In genomic region chr4:138257116-138257687, GRCm38 (mm10) we compare ENCODE assay signal across 25 mouse cellular contexts. TPM values are rescaled to one million over a fixed set of nuclear protein-coding genes. Genes with fewer than 3 reads are reported as not detected.
DNase-seq lines count a peak whose midpoint lies in the region; TF ChIP-seq lines count a peak whose summit lies in the region.
"Had no signal": no experiment of that assay in that cellular context is flagged by ENCODE, and none has a peak within 500 bp of the region (broad histone marks: within the 10 kb centered on the region; RNA-seq: fewer than 3 reads in every experiment).

No protein-coding gene starts in this region.

- peaks cover 43% of the 10 kb centered on the region for H3K4me1 ChIP-seq in thymus, adult 2 months (replicated peaks; ENCODE audit: control insufficient read depth, insufficient read depth, low read length)
- no peaks in the 10 kb centered on the region for H3K4me1 ChIP-seq in lung, adult 2 months (ENCODE audit: control insufficient read depth, insufficient read depth, low read length)

- no peak overlapping the region for H3K4me3 ChIP-seq in thymus, adult 2 months (ENCODE audit: control insufficient read depth, insufficient read depth, low read length)
- H3K4me3 ChIP-seq in lung, adult 2 months (replicated peaks; ENCODE audit: extremely low read depth, low read depth, low read length) = no peak overlapping the region
- H3K4me3 ChIP-seq: embryonic facial prominence, embryonic 13.5 days; erythroblast, embryonic 14.5 days; forebrain, embryonic 13.5 days; heart, embryonic 10.5 days; hindbrain, embryonic 15.5 days; liver, embryonic 13.5 days; lung, embryonic 15.5 days; midbrain, embryonic 10.5 days; neural tube, embryonic 15.5 days had no signal

- no peaks in the 10 kb centered on the region for H3K36me3 ChIP-seq in thymus, adult 2 months (ENCODE audit: control insufficient read depth, insufficient read depth, low read length)
- H3K36me3 ChIP-seq: embryonic facial prominence, embryonic 13.5 days; heart, embryonic 10.5 days; hindbrain, embryonic 15.5 days; liver, embryonic 13.5 days; lung, embryonic 15.5 days; midbrain, embryonic 10.5 days had no signal

- TF ChIP-seq CTCF in thymus, adult 2 months (IDR thresholded peaks at IDR 0.05; ENCODE audit: borderline replicate concordance, control insufficient read depth, extremely low read depth, insufficient read depth, low read length, poor library complexity) = no peak
- TF ChIP-seq CTCF in lung, adult 2 months (IDR thresholded peaks at IDR 0.05; ENCODE audit: insufficient read depth, low read length) = no peak

- no peak overlapping the region for H3K27ac ChIP-seq in thymus, adult 2 months (ENCODE audit: control insufficient read depth, insufficient read depth, low read length)
- H3K27ac ChIP-seq: embryonic facial prominence, embryonic 13.5 days; forebrain, embryonic 13.5 days; heart, embryonic 10.5 days; hindbrain, embryonic 15.5 days; liver, embryonic 13.5 days; lung, embryonic 15.5 days; midbrain, embryonic 10.5 days; neural tube, embryonic 15.5 days had no signal

- 11% methylated on average over 22 of the region's 22 CpGs for WGBS in thymus, adult 2 months
- 72% methylated on average over 22 of the region's 22 CpGs for WGBS in lung, adult 2 months

- peak; percentile 30 for DNase-seq in thymus, adult 2 months
- no peak for DNase-seq in thymus, adult 18-20 months
- DNase-seq in induced T-regulatory cell, adult 2 months (ENCODE audit: low read depth) = peak; percentile 27
- DNase-seq in thymus, postnatal 0 days (ENCODE audit: low spot score) = peak; percentile 44
- DNase-seq in lung, adult 2 months = no peak
- no peak for DNase-seq in right cerebral cortex, postnatal 4 days
- no peak for DNase-seq in c-Kit-positive CD71-positive TER-119-positive erythroid progenitor cells, embryonic 14.5 days (ENCODE audit: low spot score)
- DNase-seq: adrenal gland, adult 2 months; cerebellum, postnatal 10 days; heart, postnatal 4 days; kidney, adult 9 months; kidney, postnatal 14 days; layer of hippocampus, postnatal 36 days; liver, embryonic 13.5 days; lung, postnatal 36 days had no signal

- TF ChIP-seq POLR2A in thymus, adult 2 months (IDR thresholded peaks at IDR 0.05; ENCODE audit: control insufficient read depth, extremely low read depth, insufficient read depth, low read length, poor library complexity) = no peak
- TF ChIP-seq POLR2A in lung, adult 2 months (IDR thresholded peaks at IDR 0.05; ENCODE audit: borderline replicate concordance, extremely low read depth, low read depth, low read length) = no peak

- H3K27me3 ChIP-seq in thymus, adult 2 months (ENCODE audit: control insufficient read depth, insufficient read depth, low read length) = no peaks in the 10 kb centered on the region; the same call in 1 of the 2 replicates
- H3K27me3 ChIP-seq: CH12.LX; hindbrain, embryonic 15.5 days; neural tube, embryonic 15.5 days; Patski had no signal

RNA-seq across cellular contexts. Expression of gene Kif17, which starts 7.0 kb away (rescaled TPM):
- 1.3 and 1.6 TPM in 2 replicates for polyA plus RNA-seq in thymus, adult 2 months (2012; rRNA removed)
- 0.60 and 0.78 TPM in 2 replicates for polyA plus RNA-seq in thymus, postnatal 0 days (2015; fragmentation: Nextera tagmentation; extraction: Ambion mirVana)
- 0.70 and 0.91 TPM in 2 replicates for polyA plus RNA-seq in lung, adult 2 months (2012; rRNA removed)

RNA-seq across cellular contexts. Expression of gene Sh2d5, which starts 7.0 kb away (rescaled TPM):
- 4.2 and 4.7 TPM in 2 replicates for polyA plus RNA-seq in thymus, adult 2 months (2012; rRNA removed)
- 0.61 and 0.66 TPM in 2 replicates for polyA plus RNA-seq in thymus, postnatal 0 days (2015; fragmentation: Nextera tagmentation; extraction: Ambion mirVana)
- 0.22 and 0.28 TPM in 2 replicates for polyA plus RNA-seq in lung, adult 2 months (2012; rRNA removed)

RNA-seq across cellular contexts. Expression of gene Hp1bp3, which starts 41.1 kb away (rescaled TPM):
- polyA plus RNA-seq in thymus, adult 2 months (2012; rRNA removed) = 146 and 150 TPM in 2 replicates
- 155 and 173 TPM in 2 replicates for polyA plus RNA-seq in thymus, postnatal 0 days (2015; fragmentation: Nextera tagmentation; extraction: Ambion mirVana)
- polyA plus RNA-seq in lung, adult 2 months (2012; rRNA removed) = 53.4 and 78.4 TPM in 2 replicates

RNA-seq across cellular contexts. Expression of gene Ddost, which starts 47.3 kb away (rescaled TPM):
- polyA plus RNA-seq in thymus, adult 2 months (2012; rRNA removed) = 173 and 195 TPM in 2 replicates
- 196 and 200 TPM in 2 replicates for polyA plus RNA-seq in thymus, postnatal 0 days (2015; fragmentation: Nextera tagmentation; extraction: Ambion mirVana)
- 194 and 198 TPM in 2 replicates for polyA plus RNA-seq in lung, adult 2 months (2012; rRNA removed)

Comparison
In these comparisons a context has a peak if more than half of its experiments do, and no peak if none do; other contexts are left out.
1. DNase-seq: peak in thymus, adult 2 months (single experiment), induced T-regulatory cell, adult 2 months (single experiment) and thymus, postnatal 0 days (single experiment); none in thymus, adult 18-20 months (0 of 2), lung, adult 2 months (single experiment), right cerebral cortex, postnatal 4 days (single experiment) and c-Kit-positive CD71-positive TER-119-positive erythroid progenitor cells, embryonic 14.5 days (single experiment).